ENCODE assay signal across 16 mouse cellular contexts in genomic region chr1:182571148-182571547, GRCm38 (mm10). TPM values are rescaled to one million over a fixed set of nuclear protein-coding genes. Genes with fewer than 3 reads are reported as not detected.
DNase-seq lines count a peak whose midpoint lies in the region; ATAC-seq and TF ChIP-seq lines count a peak whose summit lies in the region.
"Had no signal": no experiment of that assay in that cellular context is flagged by ENCODE, and none has a peak within 500 bp of the region (broad histone marks: within the 10 kb centered on the region; RNA-seq: fewer than 3 reads in every experiment).

No protein-coding gene starts in this region.

- WGBS in liver, adult 2 months, result 74% methylated on average over 3 of the region's 3 CpGs
- 60% methylated on average over 3 of the region's 3 CpGs for WGBS in liver, embryonic 12.5 days (ENCODE audit: insufficient replicate concordance)

- H3K79me2 ChIP-seq in liver, adult 2 months (ENCODE audit: control insufficient read depth, insufficient read depth, low read length), result no peaks in the 10 kb centered on the region

- no peak for TF ChIP-seq POLR2A in liver, adult 2 months (IDR thresholded peaks at IDR 0.05; ENCODE audit: extremely low read depth, insufficient read depth, low read length)

- H3K4me2 ChIP-seq in liver, embryonic 12.5 days, result no peak overlapping the region
- H3K4me2 ChIP-seq: hindbrain, embryonic 14.5 days; liver, embryonic 13.5 days had no signal

- H3K9ac ChIP-seq in liver, adult 2 months (ENCODE audit: low read depth, low read length), result no peak overlapping the region
- no peak overlapping the region for H3K9ac ChIP-seq in liver, embryonic 12.5 days
- H3K9ac ChIP-seq: hindbrain, embryonic 14.5 days; liver, embryonic 13.5 days had no signal

- no peak overlapping the region for H3K27ac ChIP-seq in liver, adult 2 months (replicated peaks; ENCODE audit: insufficient read depth, low read depth, low read length)
- H3K27ac ChIP-seq in liver, embryonic 12.5 days, result no peak overlapping the region
- H3K27ac ChIP-seq: hindbrain, embryonic 14.5 days; layer of hippocampus, adult 2 months; liver, embryonic 13.5 days had no signal

- TF ChIP-seq CTCF in liver, adult 2 months (IDR thresholded peaks at IDR 0.05; ENCODE audit: low read depth, low read length), result no peak

- peak; percentile 13 for DNase-seq in heart, adult 8-10 months (ENCODE audit: low spot score)
- no peak for DNase-seq in heart, postnatal 25 days (ENCODE audit: low spot score)
- peak; percentile 25 for DNase-seq in liver, adult 2 months (ENCODE audit: extremely low read depth, low read depth, low spot score)
- DNase-seq in adrenal gland, postnatal 10 days, result peak; percentile 43
- DNase-seq in lung, postnatal 10 days, result peak; percentile 68
- DNase-seq in natural killer cell, adult 2 months (ENCODE audit: low spot score in 2 of 2), result no peak
- DNase-seq: cerebellum, adult 11 months; liver, embryonic 13.5 days; right cerebral cortex, adult 18-20 months; thymus, adult 18-20 months had no signal

- no peak overlapping the region for H3K4me3 ChIP-seq in liver, adult 2 months (ENCODE audit: insufficient read depth, low read depth, low read length)
- H3K4me3 ChIP-seq in liver, embryonic 12.5 days, result no peak overlapping the region
- H3K4me3 ChIP-seq: layer of hippocampus, adult 2 months; liver, embryonic 13.5 days; megakaryocyte, embryonic 14.5 days had no signal

- H3K9me3 ChIP-seq in liver, embryonic 12.5 days (replicated peaks), result no peaks in the 10 kb centered on the region
- H3K9me3 ChIP-seq: liver, embryonic 13.5 days; megakaryocyte, embryonic 14.5 days had no signal

- H3K4me1 ChIP-seq in liver, adult 2 months (ENCODE audit: control insufficient read depth, insufficient read depth, low read length), result peaks cover 6% of the 10 kb centered on the region
- H3K4me1 ChIP-seq in liver, embryonic 12.5 days, result no peaks in the 10 kb centered on the region
- H3K4me1 ChIP-seq: liver, embryonic 13.5 days; megakaryocyte, embryonic 14.5 days had no signal

- no peaks in the 10 kb centered on the region for H3K36me3 ChIP-seq in liver, adult 2 months (ENCODE audit: control insufficient read depth, insufficient read depth, low read length)
- no peaks in the 10 kb centered on the region for H3K36me3 ChIP-seq in liver, embryonic 12.5 days
- H3K36me3 ChIP-seq: liver, embryonic 13.5 days had no signal

- ATAC-seq in liver, embryonic 12.5 days, result no peak

- intact Hi-C loops in heart, postnatal 25 days (cut with DNase I), result no loop called here

- H3K27me3 ChIP-seq in liver, adult 2 months (ENCODE audit: control insufficient read depth, insufficient read depth, low read length), result no peaks in the 10 kb centered on the region
- no peaks in the 10 kb centered on the region for H3K27me3 ChIP-seq in liver, embryonic 12.5 days (replicated peaks)
- H3K27me3 ChIP-seq: liver, embryonic 13.5 days had no signal

RNA-seq across cellular contexts. Expression of gene Capn8, which starts 6.3 kb away (rescaled TPM):
- total RNA-seq in heart, adult 8-10 months (2022), result not detected
- total RNA-seq in heart, postnatal 25 days (2021), result not detected
- 0.09 and 0.20 TPM in 2 replicates for total RNA-seq in liver, adult 2 months (2014; rRNA removed)
- polyA plus RNA-seq in liver, adult 2 months (2012; rRNA removed), result 0.04 TPM in 2 replicates
- polyA plus RNA-seq in liver, embryonic 12.5 days (2016; fragmentation: Nextera tagmentation; extraction: Ambion mirVana), result not detected in 2 replicates
- total RNA-seq in adrenal gland, postnatal 10 days (2021), result not detected
- total RNA-seq: layer of hippocampus, adult 2 months; monocyte, adult 5-6 weeks; neutrophil, adult 5-6 weeks had no signal
- polyA plus RNA-seq: hindbrain, embryonic 14.5 days; liver, embryonic 13.5 days had no signal

RNA-seq across cellular contexts. Expression of gene Capn2, which starts 53.7 kb away (rescaled TPM):
- total RNA-seq in heart, adult 8-10 months (2022), result 10 to 100 TPM; 53.7 to 72.8 (median 63.5) TPM
- 10 to 100 TPM; 63.3 to 73.1 TPM for total RNA-seq in heart, postnatal 25 days (2021)
- 27.8 and 28.1 TPM in 2 replicates for total RNA-seq in liver, adult 2 months (2014; rRNA removed)
- polyA plus RNA-seq in liver, adult 2 months (2012; rRNA removed), result 9.3 and 10.3 TPM in 2 replicates
- 35.4 and 36.6 TPM in 2 replicates for polyA plus RNA-seq in liver, embryonic 12.5 days (2016; fragmentation: Nextera tagmentation; extraction: Ambion mirVana)
- total RNA-seq in adrenal gland, postnatal 10 days (2021), result 10 to 100 TPM; 79.3 to 94.3 TPM

Comparison
In these comparisons a context has a peak if more than half of its experiments do, and no peak if none do; other contexts are left out.
1. DNase-seq: peak in heart, adult 8-10 months (single experiment), liver, adult 2 months (single experiment), adrenal gland, postnatal 10 days (single experiment) and lung, postnatal 10 days (single experiment); none in heart, postnatal 25 days (single experiment) and natural killer cell, adult 2 months (0 of 2).